ENCODE assay signal across 8 mouse cellular contexts in the genomic region with DNA sequence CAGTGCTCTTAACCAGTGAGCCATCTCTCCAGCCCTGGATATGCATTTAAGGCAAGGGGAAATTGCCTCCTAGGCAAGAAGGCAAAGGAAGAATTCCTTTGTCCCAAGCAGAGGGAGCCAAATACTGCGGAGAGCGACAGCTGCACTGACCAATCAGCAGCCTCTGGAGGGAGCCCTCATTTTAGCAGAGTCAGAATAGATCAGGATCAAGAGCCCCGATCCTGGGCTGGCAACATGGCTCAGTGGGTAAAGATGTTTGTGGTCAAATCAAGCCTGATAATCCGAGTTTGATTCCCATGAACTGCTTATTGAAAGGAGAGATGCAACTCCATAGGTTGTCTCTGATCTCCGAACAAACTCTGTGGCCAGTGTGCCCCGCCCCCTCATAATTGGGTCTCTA. TPM values are rescaled to one million over a fixed set of nuclear protein-coding genes. Genes with fewer than 3 reads are reported as not detected.
A peak's percentile ranks its signal among the peaks of the same experiment; 100 is the strongest.
DNase-seq lines count a peak whose midpoint lies in the region; ATAC-seq lines count a peak whose summit lies in the region.
"Had no signal": no experiment of that assay in that cellular context is flagged by ENCODE, and none has a peak within 500 bp of the region (broad histone marks: within the 10 kb centered on the region; RNA-seq: fewer than 3 reads in every experiment).

No protein-coding gene starts in this region.

- ATAC-seq in heart, embryonic 15.5 days (replicated peaks; ENCODE audit: insufficient number of reproducible peaks, insufficient read depth, low FRiP score, low read depth): peak; percentile 33
- peak; percentile 73; the same call in 1 of the 2 replicates for ATAC-seq in midbrain, embryonic 12.5 days (ENCODE audit: low FRiP score, low read depth)

- H3K9ac ChIP-seq in heart, embryonic 15.5 days: no peak overlapping the region
- H3K9ac ChIP-seq in midbrain, embryonic 12.5 days (replicated peaks): no peak overlapping the region

- 38% methylated on average over 6 of the region's 6 CpGs for WGBS in heart, embryonic 15.5 days
- WGBS in midbrain, embryonic 12.5 days: 39% methylated on average over 6 of the region's 6 CpGs

- H3K9me3 ChIP-seq in heart, embryonic 15.5 days (replicated peaks): no peaks in the 10 kb centered on the region
- no peaks in the 10 kb centered on the region for H3K9me3 ChIP-seq in midbrain, embryonic 12.5 days
- H3K9me3 ChIP-seq: megakaryocyte, embryonic 14.5 days had no signal

- no peaks in the 10 kb centered on the region for H3K27me3 ChIP-seq in heart, embryonic 15.5 days
- H3K27me3 ChIP-seq in midbrain, embryonic 12.5 days: no peaks in the 10 kb centered on the region
- H3K27me3 ChIP-seq: megakaryocyte, embryonic 14.5 days had no signal

- peak overlapping the region; percentile 37 for H3K4me2 ChIP-seq in heart, embryonic 15.5 days
- no peak overlapping the region for H3K4me2 ChIP-seq in midbrain, embryonic 12.5 days (replicated peaks)

- peaks cover 6% of the 10 kb centered on the region; the same call in 1 of the 2 replicates for H3K36me3 ChIP-seq in heart, embryonic 15.5 days
- H3K36me3 ChIP-seq in midbrain, embryonic 12.5 days: no peaks in the 10 kb centered on the region

- no peak overlapping the region for H3K27ac ChIP-seq in heart, embryonic 15.5 days
- H3K27ac ChIP-seq in midbrain, embryonic 12.5 days (replicated peaks): no peak overlapping the region

- H3K4me1 ChIP-seq in heart, embryonic 15.5 days (replicated peaks): peaks cover 17% of the 10 kb centered on the region
- peaks cover 9% of the 10 kb centered on the region; the same call in 1 of the 2 replicates for H3K4me1 ChIP-seq in midbrain, embryonic 12.5 days

- intact Hi-C loops in left cerebral cortex, postnatal 4 days (cut with DNase I): loop anchor here (5.0 kb wide), 1 partner anchor 204 kb away; a partner anchor contains a TSS

- peak overlapping the region; percentile 30; the same call in 1 of the 2 replicates for H3K4me3 ChIP-seq in heart, embryonic 15.5 days
- H3K4me3 ChIP-seq in midbrain, embryonic 12.5 days: no peak overlapping the region
- H3K4me3 ChIP-seq: megakaryocyte, embryonic 14.5 days had no signal

- peak; percentile 63 for DNase-seq in urinary bladder, postnatal 14 days (ENCODE audit: low spot score)
- no peak for DNase-seq in urinary bladder, postnatal 25 days (ENCODE audit: low spot score)
- DNase-seq in embryo, embryonic 9.5 days (ENCODE audit: extremely low spot score): peak; percentile 54
- DNase-seq in left cerebral cortex, postnatal 4 days: peak; percentile 65
- DNase-seq in natural killer cell, adult 2 months (ENCODE audit: low spot score in 2 of 2): no peak

RNA-seq across cellular contexts. Expression of a gene that starts 20.3 kb away (rescaled TPM):
- 100 and 108 TPM in 2 replicates for polyA plus RNA-seq in heart, embryonic 15.5 days (2015; fragmentation: Nextera tagmentation; extraction: Ambion mirVana)
- total RNA-seq in left cerebral cortex, postnatal 4 days (2021): 10 to 100 TPM; 69.0 to 73.3 TPM
- polyA plus RNA-seq in midbrain, embryonic 12.5 days (2016; fragmentation: Nextera tagmentation; extraction: Ambion mirVana): 94.8 and 103 TPM in 2 replicates

RNA-seq across cellular contexts. Expression of a gene that starts 42.7 kb away (rescaled TPM):
- polyA plus RNA-seq in heart, embryonic 15.5 days (2015; fragmentation: Nextera tagmentation; extraction: Ambion mirVana): 18.4 TPM in 2 replicates
- total RNA-seq in left cerebral cortex, postnatal 4 days (2021): 1 to 10 TPM; 4.7 to 4.8 TPM
- 2.1 and 2.3 TPM in 2 replicates for polyA plus RNA-seq in midbrain, embryonic 12.5 days (2016; fragmentation: Nextera tagmentation; extraction: Ambion mirVana)

Comparison
In these comparisons a context has a peak if more than half of its experiments do, and no peak if none do; other contexts are left out.
1. DNase-seq: peak in urinary bladder, postnatal 14 days (single experiment), embryo, embryonic 9.5 days (single experiment) and left cerebral cortex, postnatal 4 days (single experiment); none in urinary bladder, postnatal 25 days (single experiment) and natural killer cell, adult 2 months (0 of 2).